ENCODE assay signal across 19 mouse cellular contexts in the genomic region with DNA sequence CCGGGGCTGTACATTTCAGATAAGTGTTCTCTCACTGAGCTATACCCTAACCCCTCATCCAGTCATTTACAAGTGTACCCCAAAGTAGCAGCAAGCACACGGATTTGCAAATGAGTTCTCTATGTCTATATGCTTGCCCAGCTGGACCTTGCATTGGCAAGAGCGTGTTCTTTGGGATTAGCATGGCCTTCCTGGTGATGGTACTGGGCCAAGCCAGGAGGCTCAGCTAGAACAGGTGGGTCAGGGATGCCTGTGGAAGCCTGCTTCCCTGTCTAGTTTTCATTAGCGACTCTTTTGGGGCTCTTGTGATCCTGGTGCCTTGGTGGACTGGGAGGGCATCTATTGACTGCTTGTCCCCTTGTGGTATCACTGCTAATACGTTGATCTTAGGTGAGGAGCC. TPM values are rescaled to one million over a fixed set of nuclear protein-coding genes. Genes with fewer than 3 reads are reported as not detected.
"Had no signal": no experiment of that assay in that cellular context is flagged by ENCODE, and none has a peak within 500 bp of the region (broad histone marks: within the 10 kb centered on the region; RNA-seq: fewer than 3 reads in every experiment).

No protein-coding gene starts in this region.

- H3K27me3 ChIP-seq: lung, embryonic 15.5 days; megakaryocyte, embryonic 14.5 days; midbrain, embryonic 13.5 days; midbrain, embryonic 15.5 days; neural tube, embryonic 12.5 days; stomach, embryonic 15.5 days had no signal

- H3K4me1 ChIP-seq: lung, embryonic 15.5 days; megakaryocyte, embryonic 14.5 days; midbrain, embryonic 13.5 days; midbrain, embryonic 15.5 days; neural tube, embryonic 12.5 days; stomach, embryonic 15.5 days had no signal

- ATAC-seq: lung, postnatal 0 days; midbrain, embryonic 13.5 days had no signal

- H3K36me3 ChIP-seq: lung, embryonic 15.5 days; midbrain, embryonic 13.5 days; midbrain, embryonic 15.5 days; neural tube, embryonic 12.5 days; stomach, embryonic 15.5 days had no signal

- H3K9ac ChIP-seq: lung, embryonic 15.5 days; midbrain, embryonic 13.5 days; midbrain, embryonic 15.5 days; neural tube, embryonic 12.5 days; stomach, embryonic 15.5 days had no signal

- DNase-seq: lung, adult 2 months; lung, postnatal 14 days; lung, postnatal 36 days; right cerebral cortex, postnatal 14 days; thymus, adult 2 months; thymus, postnatal 25 days; thymus, postnatal 4 days had no signal

- H3K27ac ChIP-seq: lung, embryonic 15.5 days; macrophage; midbrain, embryonic 13.5 days; midbrain, embryonic 15.5 days; neural tube, embryonic 12.5 days; stomach, embryonic 15.5 days; stomach, postnatal 0 days had no signal

- H3K4me3 ChIP-seq: lung, embryonic 15.5 days; megakaryocyte, embryonic 14.5 days; midbrain, embryonic 13.5 days; midbrain, embryonic 15.5 days; neural tube, embryonic 12.5 days; stomach, embryonic 15.5 days had no signal

- H3K9me3 ChIP-seq: lung, embryonic 15.5 days; megakaryocyte, embryonic 14.5 days; midbrain, embryonic 13.5 days; midbrain, embryonic 15.5 days; neural tube, embryonic 12.5 days; stomach, embryonic 15.5 days had no signal

RNA-seq across cellular contexts. Expression of a gene that starts 21.9 kb away (rescaled TPM):
- total RNA-seq: megakaryocyte progenitor cell, adult 5-6 weeks; monocyte, adult 5-6 weeks; neutrophil, adult 5-6 weeks had no signal
- polyA plus RNA-seq: macrophage had no signal
